Mouse (Mus musculus) heart, adult 2 months (tissue): ENCODE data around the gene Ccnl2. TPM values are rescaled to one million over a fixed set of nuclear protein-coding genes. Genes with fewer than 3 reads are reported as not detected.

Experiments used
- DNase-seq, 2 experiments: peaks; one replicate each; pipeline ENCODE4 v3.0.0; 2021
- H3K27ac ChIP-seq: fragments of 200-600 bp; 2 replicates; pipeline ENCODE4 v1.8.1; 2022
- H3K27me3 ChIP-seq: fragments of 200-500 bp; 2 replicates; pipeline ENCODE4 v1.6.1; 2012; ENCODE audit warnings: mild to moderate bottlenecking, low read length, inconsistent platforms, mixed read lengths; ENCODE audit not compliant: control insufficient read depth, insufficient read depth
- H3K36me3 ChIP-seq: fragments of 200-500 bp; 2 replicates; pipeline ENCODE4 v1.6.1; 2012; ENCODE audit warnings: low read length, inconsistent platforms; ENCODE audit not compliant: control insufficient read depth, insufficient read depth
- H3K4me1 ChIP-seq: fragments of 200-500 bp; 2 replicates; pipeline ENCODE4 v1.6.1; 2011; ENCODE audit warnings: low read length; ENCODE audit not compliant: control insufficient read depth, insufficient read depth
- H3K4me3 ChIP-seq: fragments of 200-600 bp; 2 replicates; pipeline ENCODE4 v1.8.1; 2022
- H3K79me2 ChIP-seq: fragments of 200-500 bp; replicated peaks from 2 replicates; pipeline ENCODE4 v1.6.1; 2012; ENCODE audit warnings: mild to moderate bottlenecking, inconsistent platforms, low read length, moderate library complexity, mixed read lengths; ENCODE audit not compliant: control insufficient read depth, insufficient read depth
- H3K9ac ChIP-seq: fragments of 200-500 bp; 2 replicates; pipeline ENCODE4 v1.6.1; 2012; ENCODE audit warnings: low read depth, mild to moderate bottlenecking, control low read depth, inconsistent platforms, low read length, mixed read lengths
- CTCF ChIP-seq: fragments of 200-600 bp; IDR thresholded peaks from 2 replicates; pipeline ENCODE4 v1.8.1; 2022; ENCODE audit warnings: antibody characterized with exemption, mild to moderate bottlenecking, moderate library complexity
- EP300 ChIP-seq: fragments of 200-500 bp; IDR thresholded peaks from 2 replicates; pipeline ENCODE4 v1.6.1; 2011; ENCODE audit warnings: low read depth, low read length, control low read depth; ENCODE audit not compliant: insufficient read depth
- POLR2A ChIP-seq: fragments of 200-500 bp; IDR thresholded peaks from 2 replicates; pipeline ENCODE4 v1.6.1; 2011; ENCODE audit warnings: mild to moderate bottlenecking, low read depth, low read length, control low read depth; ENCODE audit not compliant: insufficient read depth
- WGBS: fragments of 180-500 bp; shearing (Covaris S2); methylation state at CpG from one replicate; pipeline ENCODE4 v1.1.7; 2018; 5-methylcytosine and 5-hydroxymethylcytosine counted together
- intact Hi-C: fragments of 180-260 bp; cut with DNase I; formaldehyde crosslinking; loops from one replicate; pipeline ENCODE4 v1.15.1; 2025
- polyA plus RNA-seq: library from polyadenylated mRNA; depleted of rRNA; stranded (reverse); fragments of >200 nt; gene quantifications from 2 replicates; pipeline ENCODE4 v1.2.3, GENCODE M21; 2012
- total RNA-seq, 2 experiments: library from RNA; stranded (reverse); gene quantifications; 2 replicates each; pipeline ENCODE4 v1.2.3; 2021

Ccnl2 gene
- total and polyA plus RNA-seq, 3 experiments = 26.6 to 46.0 (median 27.4) TPM

DNA sequence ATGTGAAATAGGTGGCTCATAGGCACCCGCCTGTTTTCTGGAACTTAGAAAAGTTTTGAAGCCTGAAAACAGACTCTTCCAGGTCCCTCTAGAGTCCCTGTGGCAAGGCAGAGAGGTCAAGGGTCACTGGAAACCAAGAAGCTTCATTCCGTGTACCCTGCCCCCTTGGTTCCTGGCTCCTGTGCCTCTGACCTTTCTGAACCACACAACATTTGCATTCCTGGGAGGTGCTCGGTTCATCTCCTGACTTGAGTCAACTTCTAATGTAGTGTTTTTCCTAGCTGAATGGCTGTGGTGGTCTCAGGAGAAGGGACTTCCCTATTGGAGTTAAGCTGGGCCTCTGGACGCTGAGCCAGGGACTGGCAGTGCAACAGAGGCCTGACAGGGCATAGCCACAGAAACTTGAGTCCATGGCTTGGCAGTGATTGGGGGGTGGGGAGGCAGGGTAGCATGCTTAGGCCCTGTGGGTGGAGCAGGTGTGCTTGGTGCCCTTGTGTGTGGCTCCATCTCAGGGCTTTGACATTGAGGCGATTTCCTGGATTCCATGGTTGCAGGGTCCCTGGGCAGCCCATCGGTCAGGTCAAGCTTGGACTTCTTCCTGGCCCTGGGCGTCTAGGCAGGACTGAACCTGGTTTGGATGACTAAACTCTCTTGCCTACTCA lies 36.3 kb downstream of the Ccnl2 start:
- WGBS = 61% methylated on average over 7 of the region's 7 CpGs
- intact Hi-C loops = no loop called here
- TF ChIP-seq EP300 (no peak), POLR2A (no peak), CTCF (no peak)

DNA sequence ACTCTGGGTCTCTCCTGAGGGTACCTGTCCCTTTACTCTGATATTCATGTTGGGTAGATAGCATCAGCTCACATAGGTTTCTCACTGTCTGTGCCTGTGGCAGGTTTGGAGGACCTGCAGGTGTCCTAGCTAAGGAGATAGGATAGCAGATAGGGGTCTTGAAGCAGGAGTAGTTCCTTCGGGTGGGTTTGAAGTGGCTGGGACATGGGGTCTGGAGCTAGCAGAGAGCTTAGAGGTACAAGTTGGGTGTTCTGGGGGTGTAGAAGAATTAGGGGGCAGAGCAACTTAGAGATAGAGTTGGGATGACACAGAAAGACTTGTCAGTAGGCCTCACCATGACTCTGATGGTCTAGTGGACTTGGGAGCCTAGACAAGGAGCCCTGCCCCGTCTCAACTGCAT lies 37.1 kb downstream of the Ccnl2 start:
- 89% methylated on average over 2 of the region's 2 CpGs for WGBS
- Histone ChIP-seq H3K36me3 (no peaks in the 10 kb centered on the region), H3K27ac (peak overlapping the region; percentile 9; the same call in 1 of the 2 replicates), H3K9ac (no peak overlapping the region), H3K27me3 (no peaks in the 10 kb centered on the region), H3K79me2 (peaks cover 8% of the 10 kb centered on the region), H3K4me3 (no peak overlapping the region), H3K4me1 (peaks cover 38% of the 10 kb centered on the region)
- intact Hi-C loops = no loop called here
- no peak for DNase-seq
- TF ChIP-seq EP300 (no peak), CTCF (no peak), POLR2A (no peak)

More for the DNA sequence above, 36.3 kb downstream of the Ccnl2 start:
- peak overlapping the region; percentile 96 for H3K4me3 ChIP-seq
- no peaks in the 10 kb centered on the region for H3K27me3 ChIP-seq
- H3K79me2 ChIP-seq = peaks cover 8% of the 10 kb centered on the region
- H3K9ac ChIP-seq = peak overlapping the region; percentile 99
- peak overlapping the region; percentile 21 for H3K27ac ChIP-seq
- H3K4me1 ChIP-seq = peaks cover 38% of the 10 kb centered on the region
- no peaks in the 10 kb centered on the region for H3K36me3 ChIP-seq
- DNase-seq = no peak

DNA sequence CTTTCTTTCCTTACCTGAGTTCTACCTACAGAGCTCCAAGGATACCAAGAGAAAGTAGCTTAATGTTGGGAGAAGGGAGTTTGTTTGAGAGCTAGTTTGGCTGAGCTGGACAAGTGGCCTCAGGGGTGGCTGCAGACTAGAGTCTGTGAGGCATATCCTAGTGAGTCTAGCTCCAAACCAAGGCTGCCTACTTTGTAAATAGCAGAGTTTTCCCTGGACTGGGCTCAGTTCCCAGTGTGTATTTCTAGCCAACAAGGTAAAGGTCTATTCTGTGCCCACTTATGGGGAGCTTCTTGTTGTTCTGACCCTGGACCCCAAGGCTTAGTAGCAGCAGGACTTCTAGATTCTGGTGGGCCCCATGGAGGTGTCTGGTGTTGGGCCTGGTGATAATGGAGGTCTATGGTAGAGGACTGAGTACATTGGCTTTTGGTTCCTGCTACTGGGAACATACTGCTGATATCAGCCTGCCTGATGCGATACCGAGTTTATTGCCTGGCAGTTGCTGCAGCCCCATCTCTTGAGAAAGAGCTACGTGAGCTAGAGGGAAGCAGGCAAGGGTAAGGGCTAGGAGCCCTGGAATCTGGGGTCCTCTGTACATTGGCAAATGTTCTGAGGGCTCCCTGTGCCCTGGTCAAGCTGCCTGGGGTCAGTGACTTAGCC lies 37.6 kb downstream of the Ccnl2 start:
- Histone ChIP-seq H3K27ac (peak overlapping the region; percentile 9; the same call in 1 of the 2 replicates), H3K4me1 (peaks cover 38% of the 10 kb centered on the region), H3K79me2 (peaks cover 8% of the 10 kb centered on the region), H3K27me3 (no peaks in the 10 kb centered on the region), H3K36me3 (no peaks in the 10 kb centered on the region), H3K4me3 (no peak overlapping the region), H3K9ac (no peak overlapping the region)
- WGBS = 63% methylated on average over 3 of the region's 3 CpGs
- TF ChIP-seq CTCF (no peak), EP300 (no peak), POLR2A (no peak)
- no peak for DNase-seq
- intact Hi-C loops = loop anchor here (2.0 kb wide), 1 partner anchor 19 kb away; the partner anchor contains the start of genes Cptp and Ints11

DNA sequence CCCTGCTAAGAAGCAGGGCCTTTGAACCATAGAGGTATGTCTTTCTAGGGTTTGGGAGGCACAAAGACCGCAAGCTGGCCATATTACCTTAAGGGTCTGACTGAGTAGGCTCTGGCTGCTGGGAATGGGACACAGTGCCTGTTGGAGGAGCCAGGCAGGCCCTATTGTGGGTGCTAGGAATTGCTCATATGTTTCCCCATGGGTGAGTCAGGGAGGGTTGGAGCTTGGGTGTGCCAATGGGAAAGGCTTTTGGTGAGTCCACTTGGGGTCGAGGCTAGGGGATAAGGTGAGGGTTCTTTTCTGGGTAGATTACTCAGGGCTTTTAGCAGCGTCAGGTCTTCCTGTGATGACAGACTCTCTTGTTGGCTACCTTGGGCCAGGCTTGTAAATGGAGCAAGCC lies 39.1 kb downstream of the Ccnl2 start:
- Histone ChIP-seq H3K27ac (peak overlapping the region; percentile 49), H3K4me3 (no peak overlapping the region), H3K79me2 (peaks cover 8% of the 10 kb centered on the region), H3K36me3 (no peaks in the 10 kb centered on the region), H3K9ac (no peak overlapping the region), H3K27me3 (no peaks in the 10 kb centered on the region), H3K4me1 (peaks cover 37% of the 10 kb centered on the region)
- TF ChIP-seq POLR2A = no peak
- TF ChIP-seq CTCF = no peak
- TF ChIP-seq EP300 = no peak
- intact Hi-C loops = loop anchor here (2.0 kb wide), 1 partner anchor 17 kb away; the partner anchor contains the start of genes Cptp and Ints11
- 74% methylated on average over 3 of the region's 3 CpGs for WGBS
- no peak for DNase-seq

DNA sequence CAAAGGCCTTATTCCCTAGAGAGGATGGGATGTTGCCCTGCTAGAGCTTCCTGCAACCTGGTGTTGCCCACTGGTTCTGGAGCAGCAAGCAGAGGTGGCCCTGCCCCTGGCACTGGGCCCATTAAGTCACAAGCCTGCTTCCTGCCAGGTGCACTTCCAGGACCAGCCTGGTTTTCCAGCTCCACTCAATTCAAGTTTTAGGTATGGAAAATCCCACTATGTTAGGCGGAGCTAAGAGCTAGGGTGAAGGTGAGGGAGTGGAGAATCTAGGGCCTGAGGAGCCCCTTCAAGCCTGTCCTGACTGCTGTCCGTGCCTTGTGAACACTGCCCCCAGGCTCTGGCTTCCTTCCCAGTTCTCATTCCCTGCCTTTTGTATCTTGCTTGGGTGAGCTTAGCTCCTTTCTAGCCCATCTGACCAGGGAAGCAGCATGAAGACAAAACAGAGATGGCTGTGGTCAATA lies 39.7 kb downstream of the Ccnl2 start:
- H3K27ac ChIP-seq = peak overlapping the region; percentile 49
- H3K4me1 ChIP-seq = peaks cover 33% of the 10 kb centered on the region
- H3K27me3 ChIP-seq = no peaks in the 10 kb centered on the region
- peaks cover 8% of the 10 kb centered on the region for H3K79me2 ChIP-seq
- no peak for DNase-seq
- intact Hi-C loops = loop anchor here (2.0 kb wide), 1 partner anchor 17 kb away; the partner anchor contains the start of genes Cptp and Ints11
- no peak overlapping the region for H3K9ac ChIP-seq
- TF ChIP-seq CTCF (no peak), EP300 (no peak), POLR2A (no peak)
- 51% methylated on average over 2 of the region's 2 CpGs for WGBS
- H3K36me3 ChIP-seq = no peaks in the 10 kb centered on the region
- no peak overlapping the region for H3K4me3 ChIP-seq

DNA sequence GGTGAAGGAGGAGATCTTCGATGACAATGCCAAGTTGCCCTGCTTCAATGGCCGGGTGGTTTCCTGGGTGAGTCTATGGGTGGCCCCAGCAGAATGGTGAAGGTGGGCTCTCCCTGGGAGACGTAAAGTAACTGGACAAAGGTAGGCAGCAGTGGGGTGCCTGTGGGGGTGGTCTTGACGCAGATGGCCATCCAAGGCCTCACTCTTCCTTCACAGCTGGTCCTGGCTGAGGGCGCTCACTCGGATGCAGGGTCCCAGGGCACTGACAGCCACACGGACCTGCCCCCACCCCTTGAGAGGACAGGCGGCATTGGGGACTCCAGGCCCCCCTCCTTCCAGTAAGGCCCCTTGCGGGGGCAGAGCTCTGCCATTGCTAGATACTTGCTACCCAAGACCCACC lies 41.1 kb downstream of the Ccnl2 start:
- H3K27ac ChIP-seq = no peak overlapping the region
- H3K9ac ChIP-seq = no peak overlapping the region
- no peak for DNase-seq
- no peaks in the 10 kb centered on the region for H3K36me3 ChIP-seq
- H3K79me2 ChIP-seq = peaks cover 1% of the 10 kb centered on the region; the same call in 1 of the 2 replicates
- peaks cover 32% of the 10 kb centered on the region for H3K4me1 ChIP-seq
- 90% methylated on average over 9 of the region's 9 CpGs for WGBS
- intact Hi-C loops = no loop called here
- no peak for TF ChIP-seq CTCF
- TF ChIP-seq POLR2A = no peak
- H3K27me3 ChIP-seq = no peaks in the 10 kb centered on the region
- H3K4me3 ChIP-seq = no peak overlapping the region
